Mouse (Mus musculus): ENCODE data around the gene Patl1. TPM values are rescaled to one million over a fixed set of nuclear protein-coding genes. Genes with fewer than 3 reads are reported as not detected.
"Not testable (repeated sequence)": the region's sequence is repeated elsewhere in the genome, so short reads cannot be mapped to it uniquely, and the experiment has no call there.

Patl1 gene
- polyA plus RNA-seq, 1 experiment from 2014 or later, result 14.8 TPM

DNA sequence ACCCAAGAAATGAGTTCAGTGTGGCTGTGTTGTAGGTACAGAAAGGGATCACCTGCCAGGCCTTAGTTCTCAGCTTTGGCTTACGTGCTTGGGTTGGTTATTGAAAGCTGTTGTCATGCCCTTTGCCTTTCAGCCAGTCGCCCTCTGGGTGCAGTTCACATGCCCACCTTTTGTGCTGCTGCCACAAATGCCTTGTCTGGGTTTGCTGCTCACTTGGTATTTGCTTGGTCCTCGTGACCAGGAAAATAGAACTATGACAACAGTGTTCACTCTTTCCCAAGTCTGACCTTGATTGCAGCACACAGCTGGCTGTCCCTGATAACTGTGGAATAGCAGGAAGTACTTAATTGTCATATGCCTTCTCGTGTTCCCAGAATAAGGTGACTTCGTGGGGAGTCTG lies 65.2 kb downstream of the Patl1 start:
- no peak for ATAC-seq
- H3K27me3 ChIP-seq (replicated peaks; ENCODE audit: control insufficient read depth, insufficient read depth, low read length), result no peaks in the 10 kb centered on the region
- no peak overlapping the region for H3K4me3 ChIP-seq (ENCODE audit: low read length)
- no peaks in the 10 kb centered on the region for H3K4me1 ChIP-seq (ENCODE audit: control insufficient read depth, insufficient read depth, low read depth, low read length)
- H3K4me2 ChIP-seq (ENCODE audit: low read length), result no peak overlapping the region
- no peaks in the 10 kb centered on the region for H3K9me3 ChIP-seq (ENCODE audit: control insufficient read depth, low read length)
- 85% methylated on average over 5 of the region's 5 CpGs for WGBS
- H3K9ac ChIP-seq (ENCODE audit: low read depth, low read length), result no peak overlapping the region
- H3K36me3 ChIP-seq (ENCODE audit: control insufficient read depth, insufficient read depth, low read length), result peaks cover 67% of the 10 kb centered on the region
- H3K27ac ChIP-seq (ENCODE audit: low read depth, low read length), result no peak overlapping the region

DNA sequence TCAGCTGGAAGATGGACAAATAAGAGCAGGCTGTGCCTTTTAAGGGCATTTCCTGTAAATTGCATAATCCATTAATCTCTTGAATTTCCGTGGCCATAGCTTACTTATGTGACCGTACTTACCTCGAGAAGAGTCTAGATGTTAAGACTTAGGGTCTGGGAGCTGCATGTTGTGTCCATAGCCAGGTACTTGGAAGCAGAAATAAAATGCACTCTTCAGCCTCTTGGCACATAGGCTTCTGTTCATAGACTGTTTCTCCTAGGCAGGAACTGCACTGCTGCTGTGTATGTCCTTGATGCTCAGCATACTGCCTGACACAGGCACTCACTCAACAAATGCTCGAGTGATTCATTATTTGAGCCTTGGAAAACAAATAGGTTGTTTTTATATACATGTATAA lies 68.3 kb downstream of the Patl1 start:
- H3K27ac ChIP-seq (ENCODE audit: low read depth, low read length), result no peak overlapping the region
- no peak for ATAC-seq
- H3K9me3 ChIP-seq (ENCODE audit: control insufficient read depth, low read length), result no peaks in the 10 kb centered on the region
- no peak overlapping the region for H3K9ac ChIP-seq (ENCODE audit: low read depth, low read length)
- H3K4me1 ChIP-seq (ENCODE audit: control insufficient read depth, insufficient read depth, low read depth, low read length), result no peaks in the 10 kb centered on the region
- no peak overlapping the region for H3K4me3 ChIP-seq (ENCODE audit: low read length)
- H3K36me3 ChIP-seq (ENCODE audit: control insufficient read depth, insufficient read depth, low read length), result peaks cover 65% of the 10 kb centered on the region
- no peak overlapping the region for H3K4me2 ChIP-seq (ENCODE audit: low read length)
- H3K27me3 ChIP-seq (replicated peaks; ENCODE audit: control insufficient read depth, insufficient read depth, low read length), result no peaks in the 10 kb centered on the region
- WGBS, result 90% methylated on average over 4 of the region's 4 CpGs

- not testable (repeated sequence) for H3K9ac ChIP-seq (ENCODE audit: low read depth, low read length); H3K9me3 ChIP-seq (ENCODE audit: control insufficient read depth, low read length); H3K27me3 ChIP-seq (replicated peaks; ENCODE audit: control insufficient read depth, insufficient read depth, low read length); ATAC-seq; H3K4me3 ChIP-seq (ENCODE audit: low read length); H3K27ac ChIP-seq (ENCODE audit: low read depth, low read length); H3K4me2 ChIP-seq (ENCODE audit: low read length); H3K4me1 ChIP-seq (ENCODE audit: control insufficient read depth, insufficient read depth, low read depth, low read length)
- H3K36me3 ChIP-seq (ENCODE audit: control insufficient read depth, insufficient read depth, low read length), result peaks cover 57% of the 10 kb centered on the region
- WGBS, result 82% methylated on average over 5 of the region's 5 CpGs
Measured at GRCm38 (mm10) chr19:11984614-11985013, 72.4 kb downstream of the Patl1 start.

DNA sequence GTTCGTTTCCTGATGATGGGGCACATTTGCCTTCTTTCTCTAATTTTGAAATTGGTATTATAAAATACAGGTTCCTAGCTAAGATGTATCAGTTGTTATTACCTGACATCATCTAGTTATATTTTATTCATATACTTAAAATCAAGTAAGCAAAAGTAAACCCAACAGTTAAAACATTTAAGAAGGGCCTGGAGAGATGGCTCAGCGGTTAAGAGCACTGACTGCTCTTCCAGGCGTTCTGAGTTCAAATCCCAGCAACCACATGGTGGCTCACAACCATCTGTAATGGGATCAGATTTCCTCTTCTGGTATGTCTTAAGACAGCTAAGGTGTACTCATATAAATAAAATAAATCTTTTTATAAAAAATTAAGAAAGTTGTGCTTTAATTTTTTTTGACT lies 75.6 kb downstream of the Patl1 start:
- no peaks in the 10 kb centered on the region for H3K4me1 ChIP-seq (ENCODE audit: control insufficient read depth, insufficient read depth, low read depth, low read length)
- H3K36me3 ChIP-seq (ENCODE audit: control insufficient read depth, insufficient read depth, low read length), result peaks cover 46% of the 10 kb centered on the region
- no peaks in the 10 kb centered on the region for H3K27me3 ChIP-seq (replicated peaks; ENCODE audit: control insufficient read depth, insufficient read depth, low read length)
- H3K9me3 ChIP-seq (ENCODE audit: control insufficient read depth, low read length), result no peaks in the 10 kb centered on the region
- no peak overlapping the region for H3K9ac ChIP-seq (ENCODE audit: low read depth, low read length)
- ATAC-seq, result no peak
- no peak overlapping the region for H3K4me2 ChIP-seq (ENCODE audit: low read length)
- whole genome bisulfite sequencing, result 92% methylated on average over 3 of the region's 3 CpGs
- no peak overlapping the region for H3K27ac ChIP-seq (ENCODE audit: low read depth, low read length)
- no peak overlapping the region for H3K4me3 ChIP-seq (ENCODE audit: low read length)

GRCm38 (mm10) chr19:11989334-11989733 lies 77.1 kb downstream of the Patl1 start:
- no peak for ATAC-seq
- Histone ChIP-seq H3K9me3 (ENCODE audit: control insufficient read depth, low read length) (no peaks in the 10 kb centered on the region), H3K4me2 (ENCODE audit: low read length) (no peak overlapping the region)

GRCm38 (mm10) chr19:11992034-11992433 lies 79.8 kb downstream of the Patl1 start:
- Histone ChIP-seq H3K9ac (ENCODE audit: low read depth, low read length) (no peak overlapping the region), H3K4me1 (ENCODE audit: control insufficient read depth, insufficient read depth, low read depth, low read length) (no peaks in the 10 kb centered on the region), H3K9me3 (ENCODE audit: control insufficient read depth, low read length) (no peaks in the 10 kb centered on the region), H3K27me3 (replicated peaks; ENCODE audit: control insufficient read depth, insufficient read depth, low read length) (no peaks in the 10 kb centered on the region), H3K36me3 (ENCODE audit: control insufficient read depth, insufficient read depth, low read length) (peaks cover 34% of the 10 kb centered on the region), H3K4me3 (ENCODE audit: low read length) (no peak overlapping the region), H3K4me2 (ENCODE audit: low read length) (no peak overlapping the region), H3K27ac (ENCODE audit: low read depth, low read length) (no peak overlapping the region)
- no peak for ATAC-seq
- WGBS, result 94% methylated on average over 9 of the region's 9 CpGs

More at GRCm38 (mm10) chr19:11989334-11989733, 77.1 kb downstream of the Patl1 start:
- H3K4me3 ChIP-seq (ENCODE audit: low read length), result no peak overlapping the region
- peaks cover 34% of the 10 kb centered on the region for H3K36me3 ChIP-seq (ENCODE audit: control insufficient read depth, insufficient read depth, low read length)
- WGBS, result 97% methylated on average over 7 of the region's 7 CpGs
- no peaks in the 10 kb centered on the region for H3K4me1 ChIP-seq (ENCODE audit: control insufficient read depth, insufficient read depth, low read depth, low read length)
- no peak overlapping the region for H3K9ac ChIP-seq (ENCODE audit: low read depth, low read length)
- H3K27ac ChIP-seq (ENCODE audit: low read depth, low read length), result no peak overlapping the region
- no peaks in the 10 kb centered on the region for H3K27me3 ChIP-seq (replicated peaks; ENCODE audit: control insufficient read depth, insufficient read depth, low read length)

DNA sequence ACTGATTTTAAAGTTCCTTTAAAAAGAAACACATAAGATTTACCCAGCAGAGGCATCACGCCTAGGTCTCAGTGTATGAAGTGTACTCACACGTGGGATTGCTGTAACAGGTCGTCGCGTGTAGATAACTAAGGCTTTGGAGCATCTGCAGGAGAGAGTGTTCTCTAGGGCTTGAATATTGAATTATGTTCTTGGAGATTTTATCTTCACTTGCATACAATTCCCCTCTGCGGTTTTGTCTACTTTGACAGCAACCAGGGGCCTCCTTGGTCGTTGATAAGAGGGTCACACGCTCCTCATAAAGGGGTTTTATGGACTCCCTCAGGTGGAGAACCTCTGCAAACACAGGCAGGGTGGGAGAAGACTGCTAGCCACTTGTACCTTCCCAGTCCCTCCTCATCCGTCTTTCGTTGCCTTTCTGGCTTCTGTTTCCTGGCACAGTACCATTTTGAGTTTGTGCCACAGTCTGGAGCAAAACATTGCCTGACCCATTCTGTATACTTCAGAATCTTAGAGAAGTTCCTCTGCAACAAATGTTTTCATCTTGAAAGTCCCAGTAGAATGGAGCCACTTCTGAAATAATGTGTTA lies 80.3 kb downstream of the Patl1 start:
- no peak overlapping the region for H3K27ac ChIP-seq (ENCODE audit: low read depth, low read length)
- H3K4me3 ChIP-seq (ENCODE audit: low read length), result no peak overlapping the region
- 96% methylated on average over 10 of the region's 10 CpGs for WGBS
- no peaks in the 10 kb centered on the region for H3K4me1 ChIP-seq (ENCODE audit: control insufficient read depth, insufficient read depth, low read depth, low read length)
- no peak for ATAC-seq
- peaks cover 34% of the 10 kb centered on the region for H3K36me3 ChIP-seq (ENCODE audit: control insufficient read depth, insufficient read depth, low read length)
- no peaks in the 10 kb centered on the region for H3K9me3 ChIP-seq (ENCODE audit: control insufficient read depth, low read length)
- H3K9ac ChIP-seq (ENCODE audit: low read depth, low read length), result no peak overlapping the region
- no peak overlapping the region for H3K4me2 ChIP-seq (ENCODE audit: low read length)
- H3K27me3 ChIP-seq (replicated peaks; ENCODE audit: control insufficient read depth, insufficient read depth, low read length), result no peaks in the 10 kb centered on the region

Small RNA genes lying within 50 kb of the gene (microRNA-seq; reads per million reads assigned to microRNA genes)
- gene Mir6994, result 8.3 reads per million, percentile 25 among the genes with 10 or more reads in this experiment

Other genes with a start within 250 kb of the Patl1 start
- not detected in 2 replicates for gene Oosp1, start 221.2 kb upstream of the Patl1 start, polyA plus RNA-seq (2015; fragmentation: Nextera tagmentation; extraction: Ambion mirVana)
- gene Oosp3, start 215.3 kb upstream of the Patl1 start, polyA plus RNA-seq (2015; fragmentation: Nextera tagmentation; extraction: Ambion mirVana), result not detected in 2 replicates
- gene Gif, start 164.8 kb upstream of the Patl1 start, polyA plus RNA-seq (2015; fragmentation: Nextera tagmentation; extraction: Ambion mirVana), result not detected in 2 replicates
- gene Mrpl16, start 142.0 kb upstream of the Patl1 start, polyA plus RNA-seq (2015; fragmentation: Nextera tagmentation; extraction: Ambion mirVana), result 46.2 and 49.1 TPM in 2 replicates
- gene Stx3, start 93.0 kb upstream of the Patl1 start, polyA plus RNA-seq (2015; fragmentation: Nextera tagmentation; extraction: Ambion mirVana), result 20.1 and 21.1 TPM in 2 replicates
- 0.11 and 0.33 TPM in 2 replicates for gene Olfr1417, start 73.2 kb upstream of the Patl1 start, polyA plus RNA-seq (2015; fragmentation: Nextera tagmentation; extraction: Ambion mirVana)
- not detected in 2 replicates for gene Olfr1418, start 51.3 kb upstream of the Patl1 start, polyA plus RNA-seq (2015; fragmentation: Nextera tagmentation; extraction: Ambion mirVana)
- gene Olfr1419, start 37.3 kb upstream of the Patl1 start, polyA plus RNA-seq (2015; fragmentation: Nextera tagmentation; extraction: Ambion mirVana), result not detected in 2 replicates
- not detected in 2 replicates for gene Olfr1420, start 25.8 kb upstream of the Patl1 start, polyA plus RNA-seq (2015; fragmentation: Nextera tagmentation; extraction: Ambion mirVana)
- 3.0 and 3.2 TPM in 2 replicates for gene Osbp, start 53.5 kb downstream of the Patl1 start, polyA plus RNA-seq (2015; fragmentation: Nextera tagmentation; extraction: Ambion mirVana)
- gene Olfr1423, start 128.9 kb downstream of the Patl1 start, polyA plus RNA-seq (2015; fragmentation: Nextera tagmentation; extraction: Ambion mirVana), result not detected in 2 replicates
- not detected in 2 replicates for gene Olfr1424, start 150.3 kb downstream of the Patl1 start, polyA plus RNA-seq (2015; fragmentation: Nextera tagmentation; extraction: Ambion mirVana)
- not detected in 2 replicates for gene Olfr1425, start 165.3 kb downstream of the Patl1 start, polyA plus RNA-seq (2015; fragmentation: Nextera tagmentation; extraction: Ambion mirVana)
- gene Olfr1426, start 179.6 kb downstream of the Patl1 start, polyA plus RNA-seq (2015; fragmentation: Nextera tagmentation; extraction: Ambion mirVana), result not detected in 2 replicates
- gene Olfr1427, start 190.9 kb downstream of the Patl1 start, polyA plus RNA-seq (2015; fragmentation: Nextera tagmentation; extraction: Ambion mirVana), result not detected in 2 replicates
- not detected in 2 replicates for gene Olfr1428, start 203.5 kb downstream of the Patl1 start, polyA plus RNA-seq (2015; fragmentation: Nextera tagmentation; extraction: Ambion mirVana)
- not detected in 2 replicates for gene Olfr76, start 210.8 kb downstream of the Patl1 start, polyA plus RNA-seq (2015; fragmentation: Nextera tagmentation; extraction: Ambion mirVana)

Measured in hindbrain, embryonic 16.5 days (tissue).